Mouse (Mus musculus) forebrain, embryonic 11.5 days (tissue): Measurements from ENCODE around the gene Cd248. TPM values are rescaled to one million over a fixed set of nuclear protein-coding genes. Genes with fewer than 3 reads are reported as not detected.

Experiments used
- ATAC-seq: fragments of 200-750 bp; cut with Nextera tagmentation; replicated peaks from 2 replicates; pipeline ENCODE4 v1.8.0; 2017; ENCODE audit warnings: moderate TSS enrichment; ENCODE audit not compliant: low FRiP score
- DNase-seq: peaks from one replicate; pipeline ENCODE4 v3.0.0-alpha.2; 2017; ENCODE audit warnings: low spot score
- H3K27ac ChIP-seq: fragments of 300-500 bp; sonication (generic); 2 replicates; pipeline ENCODE4 v1.5.1; 2014; ENCODE audit warnings: low read depth, low read length
- H3K27me3 ChIP-seq: fragments of 300-500 bp; sonication (generic); 2 replicates; pipeline ENCODE4 v1.6.1; 2014; ENCODE audit warnings: mild to moderate bottlenecking, low read length, mixed read lengths; ENCODE audit not compliant: control insufficient read depth, insufficient read depth
- H3K36me3 ChIP-seq: fragments of 300-500 bp; sonication (generic); 2 replicates; pipeline ENCODE4 v1.6.1; 2014; ENCODE audit warnings: mild to moderate bottlenecking, low read length, moderate library complexity, mixed read lengths; ENCODE audit not compliant: control insufficient read depth, insufficient read depth
- H3K4me1 ChIP-seq: fragments of 300-500 bp; sonication (generic); replicated peaks from 2 replicates; pipeline ENCODE4 v1.6.1; 2014; ENCODE audit warnings: low read length, mixed read lengths; ENCODE audit not compliant: control insufficient read depth, insufficient read depth
- H3K4me2 ChIP-seq: fragments of 300-500 bp; sonication (generic); 2 replicates; pipeline ENCODE4 v1.6.1; 2014; ENCODE audit warnings: low read depth, mild to moderate bottlenecking, low read length, moderate library complexity, mixed read lengths; ENCODE audit not compliant: severe bottlenecking
- H3K4me3 ChIP-seq: fragments of 300-500 bp; sonication (generic); 2 replicates; pipeline ENCODE4 v1.5.1; 2014; ENCODE audit warnings: low read depth, low read length
- H3K9ac ChIP-seq: fragments of 300-500 bp; sonication (generic); 2 replicates; pipeline ENCODE4 v1.6.1; 2014; ENCODE audit warnings: low read length
- H3K9me3 ChIP-seq: fragments of 300-500 bp; sonication (generic); 2 replicates; pipeline ENCODE4 v1.6.1; 2016; ENCODE audit warnings: low read length, mixed read lengths; ENCODE audit not compliant: control insufficient read depth
- WGBS: fragments of 180-500 bp; shearing (Covaris S2); extraction: QIAGEN DNeasy Blood & Tissue Kit; methylation state at CpG from one replicate; pipeline ENCODE4 v1.1.7; 2014; 5-methylcytosine and 5-hydroxymethylcytosine counted together
- polyA plus RNA-seq: library from polyadenylated mRNA; unstranded; fragments of >200 nt; fragmentation: Nextera tagmentation; extraction: Ambion mirVana; gene quantifications from 2 replicates; pipeline ENCODE4 v1.2.1, GENCODE M21; 2014

The Cd248 gene
- polyA plus RNA-seq, 1 experiment from 2014 or later = 30.7 TPM

DNA sequence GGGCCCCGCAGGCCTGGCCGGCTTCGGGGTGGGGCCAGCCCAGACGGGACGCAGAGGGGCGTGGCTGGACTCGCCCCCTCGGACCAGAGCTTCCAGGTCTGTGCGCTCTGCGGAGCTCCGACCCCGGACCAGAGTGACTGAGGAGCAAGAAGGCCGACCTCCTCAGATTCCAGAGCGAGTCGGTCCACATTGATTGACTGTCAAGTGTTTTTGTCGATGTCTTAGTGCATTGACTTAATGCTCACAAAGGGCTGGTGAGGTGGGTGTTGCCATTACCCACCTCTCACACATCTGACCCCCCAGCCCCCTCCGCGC, 50.5 kb downstream of the Cd248 start, which contains the start of gene Klc2:
Gene Klc2, minus strand, starts transcription at position 177 of the 315 bp plus-strand sequence.
- Histone ChIP-seq H3K9me3 (no peaks in the 10 kb centered on the region), H3K36me3 (no peaks in the 10 kb centered on the region), H3K4me3 (peak within 1 kb of the TSS; percentile 88), H3K27me3 (no peaks in the 10 kb centered on the region), H3K4me2 (peak within 1 kb of the TSS; percentile 89), H3K9ac (peak within 1 kb of the TSS; percentile 82), H3K4me1 (peaks cover 6% of the 10 kb centered on the region), H3K27ac (peak within 1 kb of the TSS; percentile 82)
- WGBS = under 1% methylated on average over 18 of the region's 18 CpGs
- no peak for DNase-seq
- peak; percentile 93 for ATAC-seq

Other genes with a start within 250 kb of the Cd248 start
- 36.4 and 37.9 TPM in 2 replicates for gene Ccs, start 228.7 kb upstream of the Cd248 start, polyA plus RNA-seq
- 0.11 and 0.17 TPM in 2 replicates for gene Ccdc87, start 228.7 kb upstream of the Cd248 start, polyA plus RNA-seq
- 20.2 and 27.6 TPM in 2 replicates for gene Ctsf, start 212.9 kb upstream of the Cd248 start, polyA plus RNA-seq
- gene Actn3, start 190.2 kb upstream of the Cd248 start, polyA plus RNA-seq = 1.8 and 2.2 TPM in 2 replicates
- gene Zdhhc24, start 189.4 kb upstream of the Cd248 start, polyA plus RNA-seq = 12.3 and 15.7 TPM in 2 replicates
- gene Bbs1, start 161.4 kb upstream of the Cd248 start, polyA plus RNA-seq = 8.7 and 13.9 TPM in 2 replicates
- gene Dpp3, start 139.8 kb upstream of the Cd248 start, polyA plus RNA-seq = 152 and 172 TPM in 2 replicates
- gene Peli3, start 125.0 kb upstream of the Cd248 start, polyA plus RNA-seq = 2.1 and 2.5 TPM in 2 replicates
- 136 and 145 TPM in 2 replicates for gene Mrpl11, start 105.9 kb upstream of the Cd248 start, polyA plus RNA-seq
- gene Npas4, start 77.8 kb upstream of the Cd248 start, polyA plus RNA-seq = not detected in 2 replicates
- gene Slc29a2, start 44.2 kb upstream of the Cd248 start, polyA plus RNA-seq = 5.5 and 8.3 TPM in 2 replicates
- gene B4gat1, start 29.3 kb upstream of the Cd248 start, polyA plus RNA-seq = 35.2 and 40.4 TPM in 2 replicates
- gene AC124502.3, start 29.2 kb upstream of the Cd248 start, polyA plus RNA-seq = 4.0 and 4.2 TPM in 2 replicates
- 58.4 and 62.6 TPM in 2 replicates for gene Brms1, start 26.7 kb upstream of the Cd248 start, polyA plus RNA-seq
- gene Rin1, start 17.6 kb upstream of the Cd248 start, polyA plus RNA-seq = 2.0 TPM in 2 replicates
- gene Tmem151a, start 17.5 kb downstream of the Cd248 start, polyA plus RNA-seq = 1.2 and 1.8 TPM in 2 replicates
- 69.5 and 75.8 TPM in 2 replicates for gene Yif1a, start 20.5 kb downstream of the Cd248 start, polyA plus RNA-seq
- gene Cnih2, start 30.4 kb downstream of the Cd248 start, polyA plus RNA-seq = 93.2 and 112 TPM in 2 replicates
- gene Rab1b, start 39.0 kb downstream of the Cd248 start, polyA plus RNA-seq = 250 and 262 TPM in 2 replicates
- 35.3 and 38.5 TPM in 2 replicates for gene Klc2, start 50.5 kb downstream of the Cd248 start, polyA plus RNA-seq
- gene Pacs1, start 205.0 kb downstream of the Cd248 start, polyA plus RNA-seq = 32.2 and 33.2 TPM in 2 replicates
- gene Sf3b2, start 227.4 kb downstream of the Cd248 start, polyA plus RNA-seq = 418 and 450 TPM in 2 replicates
- 17.2 and 18.9 TPM in 2 replicates for gene Gal3st3, start 230.3 kb downstream of the Cd248 start, polyA plus RNA-seq